Mouse (Mus musculus): ENCODE measurements around the gene Phpt1.

Gene Phpt1

DNA sequence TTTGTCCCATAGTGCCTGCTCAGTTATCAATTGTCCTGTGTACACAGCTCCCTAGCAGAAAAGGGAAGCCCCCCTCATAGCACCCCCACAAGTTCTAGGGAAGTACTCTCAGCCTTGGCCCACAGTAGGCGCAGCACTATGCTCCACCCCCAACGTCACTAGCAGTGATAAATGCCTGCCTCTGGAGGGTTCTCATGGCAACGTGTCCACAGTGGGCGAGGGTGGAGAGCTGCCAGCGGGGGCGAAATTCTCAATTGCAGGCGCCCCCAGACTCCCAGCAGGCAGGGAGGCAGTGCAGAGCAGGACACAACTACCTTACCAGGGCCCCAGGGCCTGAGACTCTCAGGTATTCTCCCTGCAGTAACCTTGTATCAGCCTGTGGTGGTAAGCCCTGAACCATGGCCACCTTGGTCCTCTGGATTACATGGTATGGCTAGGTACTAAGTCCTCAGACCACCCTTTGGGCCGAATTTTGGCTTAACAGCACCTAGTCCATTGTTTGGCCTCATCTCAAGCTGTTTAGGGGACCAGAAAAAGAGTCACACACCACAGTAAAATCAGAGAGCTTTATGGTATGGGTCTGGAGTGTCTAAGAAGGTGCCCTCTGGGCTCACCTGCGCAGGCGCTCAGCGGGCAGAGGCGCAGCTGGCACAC is 7.6 kb upstream of the Phpt1 start:
- DNase-seq (ENCODE audit: low spot score in 2 of 2) = no peak

GRCm38 (mm10) chr2:25581901-25582301 is 6.9 kb upstream of the Phpt1 start:
- DNase-seq (ENCODE audit: low spot score in 2 of 2) = no peak

GRCm38 (mm10) chr2:25581294-25581864 is 6.4 kb upstream of the Phpt1 start, which contains the start of gene Ajm1:
Gene Ajm1 (minus strand): TSS chr2:25581757.
- peak in 1 of 2 experiments; percentile 83 for DNase-seq (ENCODE audit: low spot score in 2 of 2)

DNA sequence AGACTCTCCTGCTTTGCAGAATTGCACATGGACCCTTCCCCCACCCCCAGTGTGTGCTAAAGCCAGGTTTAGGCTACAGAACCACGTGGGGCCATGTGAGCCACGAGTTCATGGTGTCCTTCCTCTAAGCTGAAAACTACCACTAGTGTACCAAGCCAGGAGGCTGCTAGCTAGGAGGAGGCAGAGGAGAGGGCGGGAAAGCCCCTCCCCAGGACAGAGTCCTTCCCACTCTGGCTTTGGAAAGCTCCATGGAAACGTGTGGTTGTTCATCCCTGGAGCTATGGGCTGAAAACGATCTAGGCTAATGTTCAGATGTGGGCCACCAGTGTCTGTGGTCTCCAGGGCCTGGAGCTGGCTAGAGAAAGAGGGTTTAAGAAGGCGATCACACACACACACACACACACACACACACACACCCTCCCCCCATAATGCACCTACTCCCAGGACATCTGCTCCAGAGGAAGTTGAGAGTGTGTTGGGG is 5.6 kb upstream of the Phpt1 start:
- no peak for DNase-seq (ENCODE audit: low spot score in 2 of 2)

GRCm38 (mm10) chr2:25579737-25580460 is 4.9 kb upstream of the Phpt1 start:
- DNase-seq (ENCODE audit: low spot score in 2 of 2) = peak in 1 of 2 experiments; percentile 74

GRCm38 (mm10) chr2:25578796-25579736 is 4.0 kb upstream of the Phpt1 start:
- no peak for DNase-seq (ENCODE audit: low spot score in 2 of 2)

DNA sequence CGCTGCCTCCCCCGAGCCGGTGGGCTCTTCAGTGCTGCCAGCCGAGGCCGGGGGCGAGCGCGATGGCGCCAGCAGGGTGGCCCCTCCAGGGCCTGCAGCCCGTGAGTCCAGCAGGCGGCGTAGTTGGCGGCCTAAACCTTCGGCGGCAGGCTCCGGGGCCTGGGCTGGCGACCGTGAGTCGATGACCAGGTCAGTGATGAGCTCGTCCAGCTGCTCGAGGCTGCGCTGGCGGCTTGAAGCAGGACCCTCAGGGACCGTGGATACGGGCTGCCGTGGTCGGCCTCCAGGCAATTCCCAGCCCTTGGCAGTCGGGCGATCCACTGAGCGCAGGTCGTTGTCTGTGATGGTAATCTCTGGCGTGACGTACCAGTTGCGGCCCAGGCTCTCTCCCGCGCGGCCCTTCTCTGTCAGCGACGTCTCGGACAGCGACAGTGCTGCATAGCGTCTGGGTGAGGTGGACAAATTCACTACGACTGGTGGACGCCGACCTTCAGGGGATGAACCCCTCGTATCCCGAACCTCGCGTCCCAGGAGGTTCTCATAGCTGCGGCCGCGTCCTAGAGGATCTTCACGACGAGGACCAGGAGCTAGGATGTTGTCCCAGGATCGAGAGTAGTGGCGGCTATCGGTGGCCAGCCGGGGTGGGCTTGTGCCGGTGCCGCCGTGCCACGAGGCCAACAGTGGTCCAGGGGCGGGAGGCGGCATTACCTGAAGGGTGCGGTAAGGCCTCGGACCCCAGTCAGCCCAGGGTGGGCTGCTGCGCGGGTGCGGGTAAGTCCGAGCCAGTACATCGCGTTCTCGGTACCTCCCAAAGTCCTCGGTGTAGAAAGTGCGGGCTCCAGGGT is 3.1 kb upstream of the Phpt1 start:
- DNase-seq (ENCODE audit: low spot score in 2 of 2) = no peak

GRCm38 (mm10) chr2:25576965-25577891 is 2.2 kb upstream of the Phpt1 start:
- DNase-seq (ENCODE audit: low spot score in 2 of 2) = no peak

GRCm38 (mm10) chr2:25576028-25576850 is 1.2 kb upstream of the Phpt1 start:
- DNase-seq (ENCODE audit: low spot score in 2 of 2) = no peak

DNA sequence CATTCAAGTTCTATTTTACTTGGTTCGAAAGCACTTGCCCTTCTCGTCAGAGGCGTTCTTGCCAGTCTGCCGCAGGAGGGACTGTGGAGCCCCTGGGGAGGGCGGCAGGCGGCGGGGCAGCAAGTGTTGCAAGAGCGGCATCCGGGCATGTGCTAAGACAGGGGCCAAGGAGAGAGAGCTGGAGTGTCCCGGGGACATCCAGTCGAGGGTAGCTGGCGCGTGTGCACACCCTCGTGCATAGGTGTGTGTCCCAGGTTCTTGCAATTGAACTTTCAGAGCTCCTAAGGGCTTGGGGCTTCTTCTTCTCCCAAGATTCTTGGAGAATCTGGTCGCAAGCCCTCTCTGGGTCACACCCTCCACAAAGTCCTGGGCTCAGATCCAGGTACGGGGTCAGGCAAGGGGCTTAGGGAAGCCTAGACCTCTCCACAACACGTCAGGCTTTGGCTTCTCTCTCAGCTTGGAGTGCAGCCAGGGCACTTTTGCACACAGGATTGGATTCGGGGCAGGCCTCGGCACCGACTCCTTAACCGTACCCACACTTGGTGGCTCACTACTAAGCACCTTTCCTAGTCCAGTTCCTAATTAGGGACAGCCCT is 506 bp upstream of the Phpt1 start:
- peak in 1 of 2 experiments; percentile 79 for DNase-seq (ENCODE audit: low spot score in 2 of 2)

DNA sequence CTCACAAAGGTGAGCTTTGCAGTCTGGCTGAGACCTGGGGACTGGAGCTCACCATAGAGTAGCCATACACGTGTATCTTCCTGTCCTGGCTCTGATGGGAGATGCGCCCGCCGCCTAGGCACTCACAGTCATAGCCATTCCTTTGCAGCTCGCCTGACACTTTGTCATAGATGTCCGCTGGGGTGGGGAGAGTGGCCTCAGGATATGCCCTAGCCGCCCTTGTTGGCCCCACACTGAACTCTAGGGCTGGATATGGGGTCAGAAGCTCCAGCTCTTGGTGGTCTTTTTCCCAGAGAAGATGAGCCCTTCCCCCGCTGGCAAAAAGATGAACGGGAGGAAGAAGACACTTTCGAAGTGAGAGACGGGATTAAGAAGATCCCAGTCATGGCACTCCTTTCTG is 888 bp downstream of the Phpt1 start:
- peak in 1 of 2 experiments; percentile 63 for DNase-seq (ENCODE audit: low spot score in 2 of 2)

DNA sequence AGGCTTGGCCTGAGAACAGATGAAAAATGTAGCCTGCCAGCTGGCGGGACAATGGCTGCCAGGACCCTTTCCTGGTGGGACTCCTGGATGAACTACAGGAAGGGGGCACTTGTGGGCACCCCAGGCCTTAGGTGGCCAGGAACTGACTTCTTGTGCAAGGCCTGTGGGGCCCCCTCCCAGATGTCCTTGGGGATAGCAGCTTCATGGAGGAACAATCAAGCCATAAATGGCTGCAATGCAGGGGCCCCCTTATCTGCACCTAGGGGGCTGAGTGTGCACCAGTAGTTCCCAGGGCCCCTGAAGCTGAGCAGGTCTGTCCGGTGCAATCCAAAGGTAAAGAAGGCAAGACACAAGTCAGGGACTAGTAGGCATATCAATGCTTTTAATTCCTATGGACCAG is 2.0 kb downstream of the Phpt1 start:
- DNase-seq (ENCODE audit: low spot score in 2 of 2) = peak in 1 of 2 experiments; percentile 61

DNA sequence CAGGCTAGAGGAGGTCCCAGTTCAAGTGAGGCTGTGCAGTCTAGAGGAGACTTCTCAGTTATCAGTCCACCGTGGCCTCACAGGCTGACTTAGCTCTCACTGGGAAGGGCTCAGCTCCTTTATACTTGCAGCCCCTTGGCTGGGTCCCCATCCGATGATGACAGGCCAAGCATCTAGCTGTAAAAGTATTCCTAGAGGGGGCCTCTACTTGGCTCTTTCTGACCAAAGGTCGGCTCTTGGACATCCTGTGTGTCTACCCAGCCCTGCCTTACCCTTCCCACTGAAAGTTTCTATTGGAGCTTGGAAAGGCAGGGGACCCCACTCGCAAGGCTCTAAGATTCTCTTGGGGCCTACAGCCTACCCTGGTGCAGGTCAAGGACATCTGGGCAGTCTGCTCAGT is 3.8 kb downstream of the Phpt1 start:
- no peak for DNase-seq (ENCODE audit: low spot score in 2 of 2)

GRCm38 (mm10) chr2:25569323-25569722 is 5.7 kb downstream of the Phpt1 start:
- peak in 1 of 2 experiments; percentile 56 for DNase-seq (ENCODE audit: low spot score in 2 of 2)

GRCm38 (mm10) chr2:25568473-25569019 is 6.5 kb downstream of the Phpt1 start:
- no peak for DNase-seq (ENCODE audit: low spot score in 2 of 2)

- DNase-seq (ENCODE audit: low spot score in 2 of 2) = no peak
These were observed 8.5 kb downstream of the Phpt1 start for GRCm38 (mm10) chr2:25566558-25566957.

- no peak for DNase-seq (ENCODE audit: low spot score in 2 of 2)
These were observed 9.3 kb downstream of the Phpt1 start for GRCm38 (mm10) chr2:25565741-25566140.

DNA sequence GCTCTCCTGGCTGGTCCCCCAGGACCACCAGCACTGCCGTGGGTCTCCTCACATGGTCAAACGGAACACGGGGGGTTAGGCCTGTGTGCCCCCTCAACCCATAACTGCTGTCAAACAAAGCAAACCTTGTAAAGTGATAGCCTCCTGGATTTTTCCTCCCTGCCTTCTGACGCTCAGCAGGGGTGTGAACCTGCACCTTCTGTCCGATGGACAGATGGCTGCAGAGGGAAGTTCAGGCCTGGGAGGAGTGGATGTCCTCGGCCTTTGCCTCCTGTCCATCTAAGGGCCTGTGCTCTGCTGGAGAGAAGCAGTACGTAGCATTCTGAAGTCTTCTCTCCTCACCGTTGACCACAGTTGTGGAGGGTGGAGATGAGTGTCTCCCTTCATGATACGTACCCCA is 13.1 kb downstream of the Phpt1 start:
- no peak for DNase-seq (ENCODE audit: low spot score in 2 of 2)
